Mouse (Mus musculus) limb, embryonic 11.5 days (tissue): ENCODE results near the gene Ndufaf2. TPM values are rescaled to one million over a fixed set of nuclear protein-coding genes. Genes with fewer than 3 reads are reported as not detected.
A peak's percentile ranks its signal among the peaks of the same experiment; 100 is the strongest.

Experiments used
- ATAC-seq: fragments of 200-750 bp; cut with Nextera tagmentation; 2 replicates; pipeline ENCODE4 v1.8.0; 2017; ENCODE audit warnings: low read depth; ENCODE audit not compliant: insufficient number of reproducible peaks, low FRiP score, low TSS enrichment
- DNase-seq: peaks from one replicate; pipeline ENCODE4 v3.0.0-alpha.2; 2015; ENCODE audit warnings: low spot score
- H3K27ac ChIP-seq: fragments of 300-500 bp; sonication (generic); replicated peaks from 2 replicates; pipeline ENCODE4 v1.5.1; 2014; ENCODE audit warnings: low read depth, mild to moderate bottlenecking, low read length
- H3K27me3 ChIP-seq: fragments of 300-500 bp; sonication (generic); 2 replicates; pipeline ENCODE4 v1.6.1; 2014; ENCODE audit warnings: mild to moderate bottlenecking, low read length, mixed read lengths; ENCODE audit not compliant: control insufficient read depth, insufficient read depth
- H3K36me3 ChIP-seq: fragments of 300-500 bp; sonication (generic); 2 replicates; pipeline ENCODE4 v1.6.1; 2014; ENCODE audit warnings: mild to moderate bottlenecking, low read length, moderate library complexity, mixed read lengths; ENCODE audit not compliant: control insufficient read depth, insufficient read depth
- H3K4me1 ChIP-seq: fragments of 300-500 bp; sonication (generic); 2 replicates; pipeline ENCODE4 v1.6.1; 2014; ENCODE audit warnings: low read length, mixed read lengths; ENCODE audit not compliant: control insufficient read depth, insufficient read depth
- H3K4me2 ChIP-seq: fragments of 300-500 bp; sonication (generic); 2 replicates; pipeline ENCODE4 v1.6.1; 2014; ENCODE audit warnings: low read depth, mild to moderate bottlenecking, moderate library complexity; ENCODE audit not compliant: severe bottlenecking
- H3K4me3 ChIP-seq: fragments of 300-500 bp; sonication (generic); 2 replicates; pipeline ENCODE4 v1.5.1; 2014; ENCODE audit warnings: low read depth, low read length
- H3K9ac ChIP-seq: fragments of 300-500 bp; sonication (generic); 2 replicates; pipeline ENCODE4 v1.6.1; 2014; ENCODE audit warnings: mild to moderate bottlenecking, low read length
- H3K9me3 ChIP-seq: fragments of 300-500 bp; sonication (generic); 2 replicates; pipeline ENCODE4 v1.6.1; 2016; ENCODE audit warnings: low read length; ENCODE audit not compliant: control insufficient read depth
- WGBS: fragments of 180-500 bp; shearing (Covaris S2); extraction: QIAGEN DNeasy Blood & Tissue Kit; methylation state at CpG from one replicate; pipeline ENCODE4 v1.1.7; 2014; 5-methylcytosine and 5-hydroxymethylcytosine counted together
- polyA plus RNA-seq: library from polyadenylated mRNA; unstranded; fragments of >200 nt; fragmentation: Nextera tagmentation; extraction: Ambion mirVana; gene quantifications from 2 replicates; pipeline ENCODE4 v1.2.1, GENCODE M21; 2014

Ndufaf2 gene
- polyA plus RNA-seq, 1 experiment from 2014 or later: 102 TPM

DNA sequence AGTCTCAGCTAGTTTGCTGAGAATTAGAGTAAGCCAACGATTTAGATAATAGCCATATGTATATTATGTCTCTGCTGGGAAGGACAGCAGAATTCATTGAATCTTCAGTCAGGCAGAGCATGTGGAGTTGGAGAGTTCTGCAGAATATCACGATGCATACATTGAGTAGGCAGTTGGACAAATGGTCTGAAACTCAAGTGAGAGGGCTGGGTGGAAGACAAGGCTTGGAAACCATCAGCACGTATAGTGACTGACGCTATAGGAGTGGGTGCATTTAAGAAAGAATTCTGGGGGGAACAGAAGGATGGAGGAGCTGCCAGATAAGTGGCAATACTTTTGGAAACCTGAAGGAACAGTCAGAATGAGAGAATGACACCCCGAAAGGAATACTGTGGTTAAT is 27.7 kb downstream of the Ndufaf2 start:
- Histone ChIP-seq H3K9me3 (no peaks in the 10 kb centered on the region), H3K9ac (no peak overlapping the region), H3K4me2 (no peak overlapping the region), H3K4me1 (no peaks in the 10 kb centered on the region), H3K36me3 (no peaks in the 10 kb centered on the region), H3K27me3 (no peaks in the 10 kb centered on the region), H3K4me3 (no peak overlapping the region), H3K27ac (no peak overlapping the region)
- WGBS: 96% methylated on average over 5 of the region's 5 CpGs
- DNase-seq: no peak
- ATAC-seq: no peak

DNA sequence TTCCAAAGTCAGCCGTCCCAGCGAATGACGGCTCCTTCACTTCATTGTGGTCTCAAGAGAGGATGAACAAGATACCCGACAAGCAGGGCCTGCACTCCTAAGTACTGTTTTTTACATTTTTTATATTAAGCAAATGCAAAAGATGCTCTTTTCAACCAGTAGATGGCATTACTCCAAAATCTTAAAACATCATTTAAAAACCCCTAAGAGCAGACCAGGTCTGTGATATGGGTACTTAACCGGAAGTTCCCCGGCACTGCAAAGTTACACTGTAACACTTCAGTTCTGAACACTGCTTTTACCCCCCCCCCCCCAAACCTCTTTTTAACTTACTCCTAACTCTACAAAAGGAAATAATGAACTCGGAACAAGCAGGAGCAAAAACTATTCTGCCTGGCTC is 29.4 kb downstream of the Ndufaf2 start:
- 69% methylated on average over 7 of the region's 7 CpGs for WGBS

DNA sequence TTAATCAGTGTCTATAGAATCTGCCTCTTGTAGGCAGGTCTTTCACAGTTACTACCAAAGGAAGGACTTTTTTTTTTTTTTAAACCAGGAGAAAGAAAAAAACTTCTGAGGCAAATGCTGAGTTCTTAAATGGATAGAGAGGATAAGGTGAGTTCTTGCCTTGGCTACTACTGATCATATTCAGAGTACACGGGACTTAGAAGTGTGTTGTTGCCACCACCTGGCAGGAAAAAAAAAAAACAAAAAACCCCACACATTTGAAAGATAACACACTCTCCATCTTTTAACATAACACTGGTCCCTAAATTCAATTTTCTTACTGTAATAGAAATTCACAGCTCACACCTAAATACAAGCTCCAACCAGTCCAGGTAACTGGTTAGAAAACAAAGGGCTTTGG is 30.5 kb downstream of the Ndufaf2 start:
- H3K27me3 ChIP-seq: no peaks in the 10 kb centered on the region
- 72% methylated on average over 1 of the region's 1 CpGs for WGBS
- H3K27ac ChIP-seq: no peak overlapping the region

More for the DNA sequence above, 29.4 kb downstream of the Ndufaf2 start:
- DNase-seq (no peak), ATAC-seq (no peak)
- Histone ChIP-seq H3K9ac (no peak overlapping the region), H3K4me3 (no peak overlapping the region), H3K27ac (no peak overlapping the region), H3K27me3 (no peaks in the 10 kb centered on the region), H3K9me3 (no peaks in the 10 kb centered on the region), H3K4me2 (no peak overlapping the region), H3K36me3 (no peaks in the 10 kb centered on the region), H3K4me1 (no peaks in the 10 kb centered on the region)

DNA sequence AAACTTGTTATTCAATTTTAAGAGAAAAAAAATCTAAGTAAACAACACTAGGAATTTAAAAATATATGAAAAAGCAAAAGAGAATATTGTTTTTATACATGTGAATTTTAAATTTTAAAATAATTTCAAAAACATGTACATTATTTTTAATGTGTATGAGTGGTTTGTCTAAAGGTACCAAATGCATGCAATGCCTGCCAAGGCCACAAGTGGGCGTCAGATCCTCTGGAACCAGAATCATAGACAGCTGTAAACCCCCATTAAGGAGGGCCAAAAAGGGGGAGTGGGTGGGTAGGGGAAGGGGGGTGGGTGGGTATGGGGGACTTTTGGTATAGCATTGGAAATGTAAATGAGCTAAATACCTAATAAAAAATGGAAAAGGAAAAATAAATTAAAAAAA is 31.3 kb downstream of the Ndufaf2 start:
- Histone ChIP-seq H3K27ac (no peak overlapping the region), H3K36me3 (no peaks in the 10 kb centered on the region), H3K4me2 (no peak overlapping the region), H3K27me3 (no peaks in the 10 kb centered on the region), H3K4me3 (no peak overlapping the region), H3K4me1 (no peaks in the 10 kb centered on the region), H3K9me3 (no peaks in the 10 kb centered on the region), H3K9ac (no peak overlapping the region)
- ATAC-seq (no peak), DNase-seq (peak; percentile 60)
- 4% methylated on average over 1 of the region's 1 CpGs for WGBS

More for the DNA sequence above, 30.5 kb downstream of the Ndufaf2 start:
- no peak for ATAC-seq
- Histone ChIP-seq H3K9me3 (no peaks in the 10 kb centered on the region), H3K4me2 (no peak overlapping the region), H3K4me1 (no peaks in the 10 kb centered on the region), H3K9ac (no peak overlapping the region), H3K4me3 (no peak overlapping the region), H3K36me3 (no peaks in the 10 kb centered on the region)
- DNase-seq: no peak

DNA sequence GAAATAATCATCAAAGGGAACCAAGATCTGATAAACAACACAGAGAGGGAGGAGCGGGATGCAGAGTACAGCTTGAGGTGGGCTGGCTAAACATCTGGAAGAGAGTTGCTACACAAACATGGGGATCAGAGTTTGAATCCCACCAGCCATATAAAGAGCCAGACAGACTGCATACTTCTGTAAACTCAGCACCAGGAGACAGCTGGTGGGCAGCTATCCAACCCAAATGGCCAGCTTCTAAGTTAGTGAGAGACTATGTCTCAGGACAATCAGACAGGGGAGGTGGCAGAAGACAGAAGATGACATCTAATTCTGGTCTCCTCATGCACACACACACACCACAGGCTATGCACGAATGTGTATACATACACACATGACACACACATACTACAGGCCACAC is 32.2 kb downstream of the Ndufaf2 start:
- no peak overlapping the region for H3K4me3 ChIP-seq
- H3K36me3 ChIP-seq: no peaks in the 10 kb centered on the region
- ATAC-seq: no peak
- H3K27ac ChIP-seq: no peak overlapping the region
- no peak for DNase-seq
- no peaks in the 10 kb centered on the region for H3K9me3 ChIP-seq
- no peak overlapping the region for H3K9ac ChIP-seq
- WGBS: 87% methylated on average over 2 of the region's 2 CpGs
- H3K27me3 ChIP-seq: no peaks in the 10 kb centered on the region
- H3K4me2 ChIP-seq: no peak overlapping the region
- H3K4me1 ChIP-seq: no peaks in the 10 kb centered on the region

DNA sequence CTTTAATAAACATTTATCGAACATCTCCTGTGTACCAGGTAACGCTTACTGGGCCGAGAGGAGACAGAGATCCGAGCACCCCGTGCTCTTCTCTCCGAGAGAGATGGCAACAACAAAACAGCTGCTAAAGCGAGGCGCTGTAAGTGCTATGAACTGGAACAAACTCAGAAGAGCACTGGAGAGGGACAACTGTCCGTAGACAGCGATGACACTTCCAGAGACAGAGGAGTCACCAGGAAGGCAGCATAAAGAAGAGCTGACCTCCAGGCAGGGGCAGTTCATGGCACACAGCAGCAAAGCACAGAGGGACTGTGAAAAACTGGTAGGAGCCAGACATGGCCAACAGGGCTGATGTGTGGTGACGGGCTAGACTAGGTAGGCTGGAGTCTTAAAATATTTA is 34.3 kb downstream of the Ndufaf2 start:
- 93% methylated on average over 11 of the region's 11 CpGs for WGBS
- no peak overlapping the region for H3K9ac ChIP-seq
- no peaks in the 10 kb centered on the region for H3K9me3 ChIP-seq
- H3K4me3 ChIP-seq: no peak overlapping the region
- H3K36me3 ChIP-seq: no peaks in the 10 kb centered on the region
- DNase-seq: no peak
- H3K27me3 ChIP-seq: no peaks in the 10 kb centered on the region
- H3K4me2 ChIP-seq: no peak overlapping the region
- no peak overlapping the region for H3K27ac ChIP-seq
- no peaks in the 10 kb centered on the region for H3K4me1 ChIP-seq
- no peak for ATAC-seq

DNA sequence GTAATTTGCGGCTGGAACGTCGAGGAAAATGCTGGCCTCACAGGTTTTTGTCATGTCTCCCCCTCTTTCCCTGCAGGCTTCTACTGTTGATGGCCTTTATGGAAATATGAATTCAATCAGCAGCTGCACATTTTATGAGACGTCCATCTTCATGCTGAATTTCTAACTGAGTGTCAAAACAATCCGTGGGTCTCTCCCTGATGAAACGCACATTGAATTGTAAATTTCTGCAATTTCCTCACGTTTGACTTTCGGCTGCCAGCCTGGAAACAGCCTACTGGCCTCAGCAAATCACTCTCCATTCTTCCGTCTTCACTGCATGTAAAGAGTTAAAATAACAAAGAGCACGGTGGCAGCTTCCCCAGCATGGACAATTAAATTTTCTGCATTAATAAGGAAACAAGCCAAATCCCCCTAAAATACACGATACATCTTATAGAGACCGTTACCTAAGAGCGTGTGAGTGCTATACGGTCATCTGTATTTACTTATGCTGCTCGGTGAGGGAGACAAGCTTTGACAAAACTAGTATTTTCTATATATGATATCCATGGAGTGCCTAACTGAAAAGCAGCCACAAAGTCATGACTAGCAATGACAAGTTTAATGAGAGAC is 35.2 kb downstream of the Ndufaf2 start:
- H3K4me2 ChIP-seq: no peak overlapping the region
- ATAC-seq (no peak), DNase-seq (no peak)
- H3K9me3 ChIP-seq: no peaks in the 10 kb centered on the region
- H3K27ac ChIP-seq: no peak overlapping the region
- no peaks in the 10 kb centered on the region for H3K36me3 ChIP-seq
- no peak overlapping the region for H3K9ac ChIP-seq
- H3K4me3 ChIP-seq: no peak overlapping the region
- no peaks in the 10 kb centered on the region for H3K27me3 ChIP-seq
- no peaks in the 10 kb centered on the region for H3K4me1 ChIP-seq
- WGBS: 58% methylated on average over 15 of the region's 15 CpGs

DNA sequence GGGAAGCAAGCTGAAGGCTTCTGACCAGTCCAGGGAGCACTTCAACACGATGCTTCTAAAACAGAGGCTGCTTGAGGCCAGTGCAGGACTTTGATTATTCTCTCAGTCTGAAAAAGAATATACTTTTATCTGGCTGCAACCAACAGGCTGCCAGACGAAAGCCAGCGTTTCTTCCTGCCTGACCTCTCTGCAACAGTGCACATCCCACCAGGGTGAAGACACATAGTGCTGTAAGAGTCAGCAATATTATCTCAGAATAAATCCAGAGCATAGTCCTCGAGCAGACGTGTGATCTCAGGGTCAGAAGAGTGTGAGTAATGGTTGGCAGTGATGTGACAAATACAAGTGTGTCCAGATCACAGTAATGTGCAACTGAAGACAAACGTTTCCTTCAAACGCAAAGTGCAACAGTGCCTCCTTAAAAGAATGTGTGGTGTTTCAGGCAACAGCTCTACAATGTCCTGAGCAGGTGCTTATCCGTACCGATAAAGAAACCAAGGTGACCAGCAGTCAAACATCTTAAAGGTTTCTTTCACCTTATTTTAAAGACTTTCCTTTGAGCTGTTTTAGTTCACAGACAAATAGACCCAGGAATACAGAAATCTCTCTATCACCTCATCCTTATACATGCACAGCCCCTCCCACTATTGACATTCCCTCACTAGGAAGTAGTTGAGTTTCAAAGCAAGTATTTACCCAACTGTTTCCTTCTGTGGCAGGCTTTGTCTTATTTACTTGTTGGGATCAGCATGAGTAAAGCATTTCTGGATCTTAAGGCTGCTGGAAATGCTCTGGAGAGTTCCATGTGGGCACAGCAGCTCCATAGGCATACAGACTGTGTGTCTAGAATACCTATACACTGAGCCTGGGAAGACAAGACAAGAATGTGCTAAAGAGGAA is 38.8 kb downstream of the Ndufaf2 start:
- no peaks in the 10 kb centered on the region for H3K4me1 ChIP-seq
- 84% methylated on average over 9 of the region's 9 CpGs for WGBS
- H3K9ac ChIP-seq: no peak overlapping the region
- no peak overlapping the region for H3K4me3 ChIP-seq
- no peak overlapping the region for H3K27ac ChIP-seq
- no peaks in the 10 kb centered on the region for H3K9me3 ChIP-seq
- no peak overlapping the region for H3K4me2 ChIP-seq
- DNase-seq (no peak), ATAC-seq (no peak)
- no peaks in the 10 kb centered on the region for H3K27me3 ChIP-seq
- H3K36me3 ChIP-seq: no peaks in the 10 kb centered on the region
